9 mouse cellular contexts compared by ENCODE assay signal in genomic region chr9:23009462-23010183, GRCm38 (mm10).
DNase-seq lines count a peak whose midpoint lies in the region; ATAC-seq and TF ChIP-seq lines count a peak whose summit lies in the region.
"Had no signal": no experiment of that assay in that cellular context is flagged by ENCODE, and none has a peak within 500 bp of the region (broad histone marks: within the 10 kb centered on the region; RNA-seq: fewer than 3 reads in every experiment).

No protein-coding gene starts in this region.

- no peaks in the 10 kb centered on the region for H3K36me3 ChIP-seq in kidney, embryonic 15.5 days
- H3K36me3 ChIP-seq in embryonic facial prominence, embryonic 12.5 days, result no peaks in the 10 kb centered on the region
- H3K36me3 ChIP-seq in hindbrain, embryonic 16.5 days (ENCODE audit: control insufficient read depth, insufficient read depth, low read length), result no peaks in the 10 kb centered on the region
- H3K36me3 ChIP-seq in midbrain, postnatal 0 days (ENCODE audit: insufficient read depth, low read length), result no peaks in the 10 kb centered on the region

- 0 out of 2 replicates have a peak overlapping the region, but pooled peaks have one; percentile 5 for H3K4me3 ChIP-seq in kidney, embryonic 15.5 days (replicated peaks)
- H3K4me3 ChIP-seq in embryonic facial prominence, embryonic 12.5 days, result no peak overlapping the region
- H3K4me3 ChIP-seq in hindbrain, embryonic 16.5 days (ENCODE audit: low read length), result peak overlapping the region; percentile 7; the same call in 1 of the 2 replicates
- H3K4me3 ChIP-seq in midbrain, postnatal 0 days (ENCODE audit: low read depth, low read length), result no peak overlapping the region

- peaks cover 56% of the 10 kb centered on the region for H3K4me1 ChIP-seq in kidney, embryonic 15.5 days
- peaks cover 53% of the 10 kb centered on the region for H3K4me1 ChIP-seq in embryonic facial prominence, embryonic 12.5 days
- peaks cover 13% of the 10 kb centered on the region for H3K4me1 ChIP-seq in hindbrain, embryonic 16.5 days (ENCODE audit: control insufficient read depth, insufficient read depth, low read depth, low read length)
- no peaks in the 10 kb centered on the region for H3K4me1 ChIP-seq in midbrain, postnatal 0 days (ENCODE audit: insufficient read depth, low read length)

- 14% methylated on average over 24 of the region's 24 CpGs for WGBS in kidney, embryonic 15.5 days
- WGBS in embryonic facial prominence, embryonic 12.5 days, result 5% methylated on average over 24 of the region's 24 CpGs
- 7% methylated on average over 24 of the region's 24 CpGs for WGBS in hindbrain, embryonic 16.5 days
- WGBS in midbrain, postnatal 0 days, result 14% methylated on average over 24 of the region's 24 CpGs

- 0 out of 2 replicates have a peak, but pooled peaks have one; percentile 26 for ATAC-seq in kidney, embryonic 15.5 days (replicated peaks; ENCODE audit: low FRiP score)
- no peak; the same call in 1 of the 2 replicates for ATAC-seq in embryonic facial prominence, embryonic 12.5 days (ENCODE audit: insufficient number of reproducible peaks, insufficient read depth, low FRiP score, low TSS enrichment)
- ATAC-seq in hindbrain, embryonic 16.5 days, result 0 out of 2 replicates have a peak, but pooled peaks have one; percentile 14
- ATAC-seq in midbrain, postnatal 0 days (ENCODE audit: low FRiP score), result peak; percentile 20; the same call in 1 of the 2 replicates
- ATAC-seq: Patski had no signal

- no peak overlapping the region for H3K27ac ChIP-seq in kidney, embryonic 15.5 days
- H3K27ac ChIP-seq in embryonic facial prominence, embryonic 12.5 days, result peak overlapping the region; percentile 46; the same call in 1 of the 2 replicates
- H3K27ac ChIP-seq in hindbrain, embryonic 16.5 days (ENCODE audit: low read depth, low read length), result no peak overlapping the region; the same call in 1 of the 2 replicates
- H3K27ac ChIP-seq in midbrain, postnatal 0 days (ENCODE audit: low read depth, low read length), result no peak overlapping the region

- intact Hi-C loops in left cerebral cortex, postnatal 14 days (cut with DNase I), result loop anchor here (5.0 to 10.0 kb wide), 2 partner anchors 257 to 295 kb away; no protein-coding TSS in a partner anchor

- H3K9ac ChIP-seq in kidney, embryonic 15.5 days, result no peak overlapping the region
- H3K9ac ChIP-seq in embryonic facial prominence, embryonic 12.5 days, result no peak overlapping the region
- H3K9ac ChIP-seq in hindbrain, embryonic 16.5 days (ENCODE audit: low read depth, low read length), result 0 out of 2 replicates have a peak overlapping the region, but pooled peaks have one; percentile 17
- H3K9ac ChIP-seq in midbrain, postnatal 0 days (replicated peaks; ENCODE audit: low read length, poor library complexity, severe bottlenecking), result no peak overlapping the region

- H3K9me3 ChIP-seq in kidney, embryonic 15.5 days (replicated peaks), result no peaks in the 10 kb centered on the region
- no peaks in the 10 kb centered on the region for H3K9me3 ChIP-seq in embryonic facial prominence, embryonic 12.5 days
- H3K9me3 ChIP-seq in hindbrain, embryonic 16.5 days (ENCODE audit: control insufficient read depth, low read length), result no peaks in the 10 kb centered on the region
- no peaks in the 10 kb centered on the region for H3K9me3 ChIP-seq in midbrain, postnatal 0 days (ENCODE audit: low read length)

- peak overlapping the region; percentile 35 for H3K4me2 ChIP-seq in kidney, embryonic 15.5 days
- peak overlapping the region; percentile 34 for H3K4me2 ChIP-seq in embryonic facial prominence, embryonic 12.5 days (replicated peaks)
- peak overlapping the region; percentile 41 for H3K4me2 ChIP-seq in hindbrain, embryonic 16.5 days (ENCODE audit: low read length)
- H3K4me2 ChIP-seq in midbrain, postnatal 0 days (ENCODE audit: low read depth, low read length, poor library complexity, severe bottlenecking), result peak overlapping the region; percentile 28

- no peak for DNase-seq in kidney, adult 8-10 months
- peak; percentile 14 for DNase-seq in midbrain, postnatal 0 days (ENCODE audit: low spot score)
- no peak for DNase-seq in urinary bladder, postnatal 14 days (ENCODE audit: low spot score)
- DNase-seq in left cerebral cortex, postnatal 14 days (ENCODE audit: low spot score in 2 of 2), result no peak
- no peak for DNase-seq in right cerebral cortex, postnatal 25 days

- H3K27me3 ChIP-seq in kidney, embryonic 15.5 days, result peaks cover 4% of the 10 kb centered on the region; the same call in 1 of the 2 replicates
- no peaks in the 10 kb centered on the region for H3K27me3 ChIP-seq in embryonic facial prominence, embryonic 12.5 days
- H3K27me3 ChIP-seq in hindbrain, embryonic 16.5 days (replicated peaks; ENCODE audit: control insufficient read depth, insufficient read depth, low read length), result peaks cover 6% of the 10 kb centered on the region
- no peaks in the 10 kb centered on the region for H3K27me3 ChIP-seq in midbrain, postnatal 0 days (ENCODE audit: insufficient read depth, low read length)
- H3K27me3 ChIP-seq: Patski had no signal

- no peak for TF ChIP-seq CTCF in midbrain, postnatal 0 days (IDR thresholded peaks at IDR 0.05)

Comparison
In these comparisons a context has a peak if more than half of its experiments do, and no peak if none do; other contexts are left out.
1. H3K4me3 ChIP-seq: peak in kidney, embryonic 15.5 days (single experiment) and hindbrain, embryonic 16.5 days (single experiment); none in embryonic facial prominence, embryonic 12.5 days (single experiment) and midbrain, postnatal 0 days (single experiment).
2. Peak in every context shown above with its lines, with median percentiles within 50 percentile points of each other: H3K4me2 ChIP-seq.